Mouse (Mus musculus) erythroblast, embryonic 14.5 days (primary cell): ENCODE results near the gene Dmp1. TPM values are rescaled to one million over a fixed set of nuclear protein-coding genes. Genes with fewer than 3 reads are reported as not detected.

Source experiments
- H3K27me3 ChIP-seq: 2 replicates; pipeline ENCODE4 v1.6.1; 2012; ENCODE audit warnings: inconsistent platforms; ENCODE audit not compliant: control insufficient read depth
- H3K36me3 ChIP-seq: 2 replicates; pipeline ENCODE4 v1.6.1; 2012; ENCODE audit warnings: mild to moderate bottlenecking, inconsistent platforms; ENCODE audit not compliant: control insufficient read depth
- H3K4me1 ChIP-seq: 2 replicates; pipeline ENCODE4 v1.6.1; 2012; ENCODE audit warnings: inconsistent platforms; ENCODE audit not compliant: control insufficient read depth
- H3K4me3 ChIP-seq: replicated peaks from 2 replicates; pipeline ENCODE3; 2012; ENCODE audit warnings: moderate library complexity, mild to moderate bottlenecking, inconsistent platforms
- H3K9me3 ChIP-seq: 2 replicates; pipeline ENCODE4 v1.6.1; 2012; ENCODE audit warnings: low read length, inconsistent platforms, mixed read lengths; ENCODE audit not compliant: control insufficient read depth
- GATA1 ChIP-seq: IDR thresholded peaks from 2 replicates; pipeline ENCODE4 v1.6.1; 2012; ENCODE audit warnings: low read length, inconsistent platforms, mixed read lengths
- TAL1 ChIP-seq: IDR thresholded peaks from 3 replicates; pipeline ENCODE4 v1.6.1; 2012; ENCODE audit warnings: low read length, inconsistent platforms, mixed read lengths
- polyA plus RNA-seq: library from polyadenylated mRNA; stranded (reverse); fragments of >175 nt; gene quantifications from 2 replicates; pipeline ENCODE4 v1.2.3, GENCODE M21; 2012

Dmp1 gene
- polyA plus RNA-seq, 1 experiment: not detected

DNA sequence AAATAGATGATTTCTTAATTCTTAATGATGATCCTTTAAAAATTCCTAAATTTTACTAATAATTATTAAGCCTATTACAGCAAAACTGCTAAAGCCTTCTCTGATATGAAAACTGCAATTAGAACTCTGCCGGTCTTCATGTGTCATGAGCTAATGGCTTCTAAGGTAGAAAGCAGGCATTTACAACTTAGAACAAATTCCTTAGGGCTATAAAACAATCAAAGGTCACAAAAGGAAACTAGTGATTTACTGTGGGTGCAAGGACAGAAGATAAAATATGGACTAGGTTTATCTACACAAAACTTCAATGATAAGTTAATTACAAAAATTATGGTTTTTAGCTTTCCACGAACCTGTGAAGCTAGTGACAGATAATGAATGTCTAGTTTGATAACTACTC, 41.8 kb downstream of the Dmp1 start:
- Histone ChIP-seq H3K4me1 (no peaks in the 10 kb centered on the region), H3K9me3 (no peaks in the 10 kb centered on the region), H3K27me3 (no peaks in the 10 kb centered on the region), H3K4me3 (no peak overlapping the region), H3K36me3 (no peaks in the 10 kb centered on the region)
- no peak for TF ChIP-seq GATA1
- TF ChIP-seq TAL1: no peak

DNA sequence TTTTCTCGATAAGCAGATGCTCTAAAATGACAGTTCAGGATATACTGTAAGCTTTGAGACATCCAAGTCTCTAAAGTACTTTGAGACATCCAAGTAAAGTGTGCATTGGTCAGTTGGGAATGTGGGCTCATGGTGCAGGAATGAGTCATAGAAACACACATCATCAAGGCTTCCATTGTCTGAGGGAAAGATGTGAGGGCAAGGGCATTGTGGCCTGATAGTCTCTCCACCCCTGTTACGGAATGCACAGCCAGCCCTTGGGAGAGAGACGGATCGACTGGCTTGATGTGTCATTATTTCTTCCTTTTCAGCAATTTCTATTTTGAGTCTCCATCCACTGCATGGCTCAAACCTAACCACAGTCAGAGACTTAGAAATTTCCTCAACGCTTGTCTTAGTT, 49.4 kb downstream of the Dmp1 start:
- H3K4me3 ChIP-seq: no peak overlapping the region
- H3K36me3 ChIP-seq: no peaks in the 10 kb centered on the region
- no peaks in the 10 kb centered on the region for H3K4me1 ChIP-seq
- TF ChIP-seq TAL1: no peak
- no peak for TF ChIP-seq GATA1
- H3K27me3 ChIP-seq: no peaks in the 10 kb centered on the region
- H3K9me3 ChIP-seq: no peaks in the 10 kb centered on the region

GRCm38 (mm10) chr5:104256585-104256984, 54.2 kb downstream of the Dmp1 start:
- Histone ChIP-seq H3K36me3 (no peaks in the 10 kb centered on the region), H3K4me3 (no peak overlapping the region), H3K4me1 (no peaks in the 10 kb centered on the region), H3K9me3 (no peaks in the 10 kb centered on the region), H3K27me3 (no peaks in the 10 kb centered on the region)
- TF ChIP-seq TAL1 (no peak), GATA1 (no peak)

DNA sequence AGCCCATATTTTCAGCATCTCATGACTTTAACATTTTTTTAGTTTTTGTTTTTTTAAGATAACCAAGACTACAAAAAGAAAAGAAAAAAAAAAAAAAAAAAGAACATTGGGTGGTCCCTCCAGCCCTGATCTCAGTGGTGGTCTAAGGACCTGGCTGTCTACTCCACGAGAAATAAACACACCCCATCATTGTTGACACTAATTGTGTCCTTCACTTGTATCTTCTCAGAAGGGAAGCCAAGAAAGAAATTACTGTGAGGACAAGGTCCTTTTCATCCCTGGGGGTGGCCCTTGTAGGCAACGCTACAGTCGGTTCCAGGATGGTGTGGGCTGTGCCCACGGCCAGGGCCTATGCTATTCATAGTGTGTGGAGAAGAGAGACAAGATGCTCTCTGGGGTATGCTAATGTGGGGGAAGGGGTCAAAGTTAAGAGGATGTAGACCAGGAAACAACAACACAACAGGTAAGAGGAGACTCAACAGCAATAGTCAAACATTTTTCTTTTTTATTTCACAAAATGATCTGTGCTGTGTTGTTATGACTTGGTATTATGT, 59.6 kb downstream of the Dmp1 start:
- no peak overlapping the region for H3K4me3 ChIP-seq
- no peaks in the 10 kb centered on the region for H3K27me3 ChIP-seq
- H3K36me3 ChIP-seq: no peaks in the 10 kb centered on the region
- peaks cover 5% of the 10 kb centered on the region; the same call in 1 of the 2 replicates for H3K9me3 ChIP-seq
- no peak for TF ChIP-seq GATA1
- no peak for TF ChIP-seq TAL1
- H3K4me1 ChIP-seq: no peaks in the 10 kb centered on the region

GRCm38 (mm10) chr5:104263014-104263776, 60.8 kb downstream of the Dmp1 start:
- TF ChIP-seq GATA1 (no peak), TAL1 (no peak)
- H3K4me1 ChIP-seq: no peaks in the 10 kb centered on the region
- no peaks in the 10 kb centered on the region for H3K36me3 ChIP-seq
- peaks cover 5% of the 10 kb centered on the region; the same call in 1 of the 2 replicates for H3K9me3 ChIP-seq
- H3K27me3 ChIP-seq: no peaks in the 10 kb centered on the region
- H3K4me3 ChIP-seq: no peak overlapping the region

Other genes starting within 250 kb of the Dmp1 start
- gene Hsd17b13, start 225.2 kb upstream of the Dmp1 start, polyA plus RNA-seq: not detected in 2 replicates
- gene Hsd17b11, start 180.7 kb upstream of the Dmp1 start, polyA plus RNA-seq: 0.02 and 0.03 TPM in 2 replicates
- gene Nudt9, start 156.3 kb upstream of the Dmp1 start, polyA plus RNA-seq: 36.0 and 40.0 TPM in 2 replicates
- gene Gm17660, start 125.0 kb upstream of the Dmp1 start, polyA plus RNA-seq: not detected in 2 replicates
- not detected in 2 replicates for gene Sparcl1, start 88.9 kb upstream of the Dmp1 start, polyA plus RNA-seq
- not detected in 2 replicates for gene Dspp, start 31.9 kb upstream of the Dmp1 start, polyA plus RNA-seq
- not detected in 2 replicates for gene Ibsp, start 96.6 kb downstream of the Dmp1 start, polyA plus RNA-seq
- gene Mepe, start 122.7 kb downstream of the Dmp1 start, polyA plus RNA-seq: not detected in 2 replicates
- not detected in 2 replicates for gene Spp1, start 232.5 kb downstream of the Dmp1 start, polyA plus RNA-seq